Mouse (Mus musculus): ENCODE measurements around the gene Cfap97d1.

DNA sequence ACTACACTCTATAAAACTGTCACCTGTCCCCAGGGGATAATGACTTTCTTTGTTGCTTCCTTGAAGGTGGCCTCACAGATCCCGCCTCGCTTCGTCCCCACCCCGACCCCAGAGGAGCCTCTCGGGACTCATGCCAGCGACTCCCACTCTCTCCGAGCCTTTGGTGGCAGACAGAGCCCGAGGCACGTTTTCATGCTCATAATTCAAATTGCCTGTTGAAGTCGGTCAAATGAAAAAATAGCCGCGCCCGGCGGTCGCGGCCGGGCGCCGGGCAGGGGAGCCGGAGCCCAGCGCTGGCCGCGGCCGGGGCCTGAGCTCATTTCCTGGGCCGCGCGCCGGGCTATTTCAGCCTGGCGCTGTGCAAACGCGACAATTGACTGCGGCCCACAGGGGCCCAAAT lies 47.0 kb upstream of the Cfap97d1 start:
- no peak for TF ChIP-seq POLR2A (IDR thresholded peaks at IDR 0.05; ENCODE audit: borderline replicate concordance, insufficient read depth, low read length)
- TF ChIP-seq CTCF (IDR thresholded peaks at IDR 0.05; ENCODE audit: borderline replicate concordance, insufficient read depth, low read depth, low read length): no peak

All from cerebellum, adult 2 months (tissue).